ENCODE assay signal across 8 mouse cellular contexts in genomic region chr3:89391663-89392511, GRCm38 (mm10). TPM values are rescaled to one million over a fixed set of nuclear protein-coding genes. Genes with fewer than 3 reads are reported as not detected.
A peak's percentile ranks its signal among the peaks of the same experiment; 100 is the strongest.
DNase-seq lines count a peak whose midpoint lies in the region; ATAC-seq lines count a peak whose summit lies in the region.

No protein-coding gene starts in this region.

- DNase-seq in ovary, postnatal 36 days (ENCODE audit: low spot score), result peak; percentile 66
- DNase-seq in ovary, adult 18-20 months (ENCODE audit: low spot score), result no peak
- peak; percentile 84 for DNase-seq in cerebellum, adult 9-11 months
- peak; percentile 98 for DNase-seq in heart, adult 11 months
- DNase-seq in kidney, adult 11 months, result peak; percentile 84
- DNase-seq in skeletal muscle tissue, adult 2 months (ENCODE audit: low read depth, low spot score), result peak; percentile 78

- no peaks in the 10 kb centered on the region for H3K36me3 ChIP-seq in lung, embryonic 15.5 days

- no peaks in the 10 kb centered on the region for H3K9me3 ChIP-seq in lung, embryonic 15.5 days

- peaks cover 74% of the 10 kb centered on the region for H3K4me1 ChIP-seq in lung, embryonic 15.5 days

- H3K27me3 ChIP-seq in lung, embryonic 15.5 days, result no peaks in the 10 kb centered on the region

- H3K4me3 ChIP-seq in lung, embryonic 15.5 days, result peak overlapping the region; percentile 60

- ATAC-seq in lung, embryonic 15.5 days (ENCODE audit: borderline replicate concordance, extremely low read depth, low FRiP score, low TSS enrichment), result no peak
- no peak for ATAC-seq in granulocyte monocyte progenitor cell, adult 5-6 weeks (replicated peaks; ENCODE audit: poor library complexity, severe bottlenecking)

- peak overlapping the region; percentile 97 for H3K4me2 ChIP-seq in lung, embryonic 15.5 days

- WGBS in lung, embryonic 15.5 days, result under 1% methylated on average over 50 of the region's 56 CpGs

- peak overlapping the region; percentile 93 for H3K27ac ChIP-seq in lung, embryonic 15.5 days

- peak overlapping the region; percentile 60 for H3K9ac ChIP-seq in lung, embryonic 15.5 days

RNA-seq across cellular contexts. Expression of gene Zbtb7b, which starts 2.7 kb away (rescaled TPM):
- polyA plus RNA-seq in lung, embryonic 15.5 days (2015; fragmentation: Nextera tagmentation; extraction: Ambion mirVana), result 3.7 TPM in 2 replicates
- 8.5 and 18.6 TPM in 2 replicates for total RNA-seq in granulocyte monocyte progenitor cell, adult 5-6 weeks (2014; fragmentation: Nextera tagmentation)
- 7.5 and 14.0 TPM in 2 replicates for total RNA-seq in granulocyte monocyte progenitor cell, adult 5-6 weeks (2017)

RNA-seq across cellular contexts. Expression of gene Lenep, which starts 10.7 kb away (rescaled TPM):
- not detected in 2 replicates for polyA plus RNA-seq in lung, embryonic 15.5 days (2015; fragmentation: Nextera tagmentation; extraction: Ambion mirVana)
- 0.64 and 2.1 TPM in 2 replicates for total RNA-seq in granulocyte monocyte progenitor cell, adult 5-6 weeks (2014; fragmentation: Nextera tagmentation)
- total RNA-seq in granulocyte monocyte progenitor cell, adult 5-6 weeks (2017), result not detected in 2 replicates

RNA-seq across cellular contexts. Expression of gene Flad1, which starts 19.8 kb away (rescaled TPM):
- polyA plus RNA-seq in lung, embryonic 15.5 days (2015; fragmentation: Nextera tagmentation; extraction: Ambion mirVana), result 21.3 and 23.1 TPM in 2 replicates
- 27.5 and 41.7 TPM in 2 replicates for total RNA-seq in granulocyte monocyte progenitor cell, adult 5-6 weeks (2014; fragmentation: Nextera tagmentation)
- 15.3 and 16.2 TPM in 2 replicates for total RNA-seq in granulocyte monocyte progenitor cell, adult 5-6 weeks (2017)

RNA-seq across cellular contexts. Expression of gene Cks1b, which starts 26.3 kb away (rescaled TPM):
- 556 and 595 TPM in 2 replicates for polyA plus RNA-seq in lung, embryonic 15.5 days (2015; fragmentation: Nextera tagmentation; extraction: Ambion mirVana)
- total RNA-seq in granulocyte monocyte progenitor cell, adult 5-6 weeks (2014; fragmentation: Nextera tagmentation), result 178 and 260 TPM in 2 replicates
- 194 and 212 TPM in 2 replicates for total RNA-seq in granulocyte monocyte progenitor cell, adult 5-6 weeks (2017)

RNA-seq across cellular contexts. Expression of gene Shc1, which starts 26.4 kb away (rescaled TPM):
- 108 and 111 TPM in 2 replicates for polyA plus RNA-seq in lung, embryonic 15.5 days (2015; fragmentation: Nextera tagmentation; extraction: Ambion mirVana)
- 51.2 and 75.8 TPM in 2 replicates for total RNA-seq in granulocyte monocyte progenitor cell, adult 5-6 weeks (2014; fragmentation: Nextera tagmentation)
- total RNA-seq in granulocyte monocyte progenitor cell, adult 5-6 weeks (2017), result 37.7 and 49.1 TPM in 2 replicates
